Mouse (Mus musculus): ENCODE data around the gene Map3k12. TPM values are rescaled to one million over a fixed set of nuclear protein-coding genes. Genes with fewer than 3 reads are reported as not detected.

The Map3k12 gene
- total and polyA plus RNA-seq, 2 experiments from 2014 or later: 41.2 to 86.1 TPM

- Histone ChIP-seq H3K9me3 (ENCODE audit: low read length) (peaks cover 1% of the 10 kb centered on the region; the same call in 1 of the 2 replicates), H3K36me3 (ENCODE audit: insufficient read depth, low read length) (no peaks in the 10 kb centered on the region; the same call in 1 of the 2 replicates), H3K27ac (no peak overlapping the region), H3K27me3 (ENCODE audit: insufficient read depth, low read length) (no peaks in the 10 kb centered on the region), H3K4me2 (ENCODE audit: low read depth, low read length) (no peak overlapping the region), H3K9ac (replicated peaks; ENCODE audit: low read length) (no peak overlapping the region), H3K4me1 (ENCODE audit: insufficient read depth, low read length) (no peaks in the 10 kb centered on the region), H3K4me3 (ENCODE audit: low read length) (no peak overlapping the region)
- no peak for ATAC-seq
- TF ChIP-seq CTCF (IDR thresholded peaks at IDR 0.05; ENCODE audit: low read depth): peak; percentile 58
- no peak for DNase-seq (ENCODE audit: low spot score)
Observed at GRCm38 (mm10) chr15:102463666-102464065, 53.2 kb downstream of the Map3k12 start.

GRCm38 (mm10) chr15:102461430-102462075, 55.3 kb downstream of the Map3k12 start:
- H3K9ac ChIP-seq (replicated peaks; ENCODE audit: low read length): no peak overlapping the region
- no peak overlapping the region for H3K4me2 ChIP-seq (ENCODE audit: low read depth, low read length)
- no peak overlapping the region for H3K4me3 ChIP-seq (ENCODE audit: low read length)
- no peak for DNase-seq (ENCODE audit: low spot score)
- 83% methylated on average over 9 of the region's 9 CpGs for WGBS
- H3K9me3 ChIP-seq (ENCODE audit: low read length): no peaks in the 10 kb centered on the region
- ATAC-seq: no peak
- TF ChIP-seq CTCF (IDR thresholded peaks at IDR 0.05; ENCODE audit: low read depth): no peak
- H3K27me3 ChIP-seq (ENCODE audit: insufficient read depth, low read length): no peaks in the 10 kb centered on the region
- no peaks in the 10 kb centered on the region for H3K4me1 ChIP-seq (ENCODE audit: insufficient read depth, low read length)
- no peaks in the 10 kb centered on the region; the same call in 1 of the 2 replicates for H3K36me3 ChIP-seq (ENCODE audit: insufficient read depth, low read length)
- no peak overlapping the region for H3K27ac ChIP-seq

GRCm38 (mm10) chr15:102460971-102461370, 55.9 kb downstream of the Map3k12 start:
- 75% methylated on average over 4 of the region's 4 CpGs for WGBS
- H3K9ac ChIP-seq (replicated peaks; ENCODE audit: low read length): no peak overlapping the region
- no peaks in the 10 kb centered on the region for H3K27me3 ChIP-seq (ENCODE audit: insufficient read depth, low read length)

GRCm38 (mm10) chr15:102460409-102460808, 56.5 kb downstream of the Map3k12 start:
- TF ChIP-seq CTCF (IDR thresholded peaks at IDR 0.05; ENCODE audit: low read depth): no peak
- Histone ChIP-seq H3K4me3 (ENCODE audit: low read length) (no peak overlapping the region), H3K36me3 (ENCODE audit: insufficient read depth, low read length) (no peaks in the 10 kb centered on the region; the same call in 1 of the 2 replicates), H3K27me3 (ENCODE audit: insufficient read depth, low read length) (no peaks in the 10 kb centered on the region), H3K4me2 (ENCODE audit: low read depth, low read length) (no peak overlapping the region), H3K9ac (replicated peaks; ENCODE audit: low read length) (no peak overlapping the region), H3K27ac (no peak overlapping the region), H3K9me3 (ENCODE audit: low read length) (no peaks in the 10 kb centered on the region), H3K4me1 (ENCODE audit: insufficient read depth, low read length) (no peaks in the 10 kb centered on the region)
- ATAC-seq: no peak
- 78% methylated on average over 12 of the region's 12 CpGs for WGBS
- DNase-seq (ENCODE audit: low spot score): no peak

More at GRCm38 (mm10) chr15:102460971-102461370, 55.9 kb downstream of the Map3k12 start:
- no peak overlapping the region for H3K27ac ChIP-seq
- no peaks in the 10 kb centered on the region for H3K4me1 ChIP-seq (ENCODE audit: insufficient read depth, low read length)
- H3K9me3 ChIP-seq (ENCODE audit: low read length): no peaks in the 10 kb centered on the region
- ATAC-seq (no peak), DNase-seq (ENCODE audit: low spot score) (no peak)
- H3K4me3 ChIP-seq (ENCODE audit: low read length): no peak overlapping the region
- H3K4me2 ChIP-seq (ENCODE audit: low read depth, low read length): no peak overlapping the region
- no peaks in the 10 kb centered on the region; the same call in 1 of the 2 replicates for H3K36me3 ChIP-seq (ENCODE audit: insufficient read depth, low read length)
- TF ChIP-seq CTCF (IDR thresholded peaks at IDR 0.05; ENCODE audit: low read depth): no peak

GRCm38 (mm10) chr15:102459847-102460246, 57.0 kb downstream of the Map3k12 start:
- no peaks in the 10 kb centered on the region for H3K9me3 ChIP-seq (ENCODE audit: low read length)
- DNase-seq (ENCODE audit: low spot score) (no peak), ATAC-seq (no peak)
- H3K27ac ChIP-seq: no peak overlapping the region
- WGBS: 77% methylated on average over 5 of the region's 5 CpGs
- H3K4me3 ChIP-seq (ENCODE audit: low read length): no peak overlapping the region
- H3K4me2 ChIP-seq (ENCODE audit: low read depth, low read length): peak overlapping the region; percentile 74; the same call in 1 of the 2 replicates
- no peaks in the 10 kb centered on the region for H3K4me1 ChIP-seq (ENCODE audit: insufficient read depth, low read length)
- no peak for TF ChIP-seq CTCF (IDR thresholded peaks at IDR 0.05; ENCODE audit: low read depth)
- H3K27me3 ChIP-seq (ENCODE audit: insufficient read depth, low read length): no peaks in the 10 kb centered on the region
- no peaks in the 10 kb centered on the region; the same call in 1 of the 2 replicates for H3K36me3 ChIP-seq (ENCODE audit: insufficient read depth, low read length)
- H3K9ac ChIP-seq (replicated peaks; ENCODE audit: low read length): no peak overlapping the region

- Histone ChIP-seq H3K27me3 (ENCODE audit: insufficient read depth, low read length) (no peaks in the 10 kb centered on the region), H3K4me2 (ENCODE audit: low read depth, low read length) (peak overlapping the region; percentile 74), H3K36me3 (ENCODE audit: insufficient read depth, low read length) (no peaks in the 10 kb centered on the region; the same call in 1 of the 2 replicates), H3K27ac (peak overlapping the region; percentile 67; the same call in 1 of the 2 replicates), H3K9ac (replicated peaks; ENCODE audit: low read length) (peak overlapping the region; percentile 48), H3K9me3 (ENCODE audit: low read length) (no peaks in the 10 kb centered on the region), H3K4me3 (ENCODE audit: low read length) (peak overlapping the region; percentile 46), H3K4me1 (ENCODE audit: insufficient read depth, low read length) (no peaks in the 10 kb centered on the region)
- TF ChIP-seq CTCF (IDR thresholded peaks at IDR 0.05; ENCODE audit: low read depth): no peak
- WGBS: 29% methylated on average over 6 of the region's 6 CpGs
- no peak for ATAC-seq
- DNase-seq (ENCODE audit: low spot score): no peak
Observed at GRCm38 (mm10) chr15:102459381-102459780, 57.5 kb downstream of the Map3k12 start.

GRCm38 (mm10) chr15:102458904-102459317, 58.0 kb downstream of the Map3k12 start, which contains the start of gene Prr13:
TSS of gene Prr13 (plus strand) at chr15:102459028.
- Histone ChIP-seq H3K4me1 (ENCODE audit: insufficient read depth, low read length) (no peaks in the 10 kb centered on the region), H3K27me3 (ENCODE audit: insufficient read depth, low read length) (no peaks in the 10 kb centered on the region), H3K4me3 (ENCODE audit: low read length) (peak within 1 kb of the TSS; percentile 46), H3K27ac (peak within 1 kb of the TSS; percentile 67; the same call in 1 of the 2 replicates), H3K4me2 (ENCODE audit: low read depth, low read length) (peak within 1 kb of the TSS; percentile 74), H3K36me3 (ENCODE audit: insufficient read depth, low read length) (no peaks in the 10 kb centered on the region; the same call in 1 of the 2 replicates), H3K9ac (replicated peaks; ENCODE audit: low read length) (peak within 1 kb of the TSS; percentile 48), H3K9me3 (ENCODE audit: low read length) (no peaks in the 10 kb centered on the region)
- TF ChIP-seq CTCF (IDR thresholded peaks at IDR 0.05; ENCODE audit: low read depth): peak; percentile 82
- WGBS: under 1% methylated on average over 19 of the region's 19 CpGs
- DNase-seq (ENCODE audit: low spot score): peak; percentile 97
- peak; percentile 92 for ATAC-seq
